11 mouse cellular contexts compared by ENCODE assay signal in the genomic region with DNA sequence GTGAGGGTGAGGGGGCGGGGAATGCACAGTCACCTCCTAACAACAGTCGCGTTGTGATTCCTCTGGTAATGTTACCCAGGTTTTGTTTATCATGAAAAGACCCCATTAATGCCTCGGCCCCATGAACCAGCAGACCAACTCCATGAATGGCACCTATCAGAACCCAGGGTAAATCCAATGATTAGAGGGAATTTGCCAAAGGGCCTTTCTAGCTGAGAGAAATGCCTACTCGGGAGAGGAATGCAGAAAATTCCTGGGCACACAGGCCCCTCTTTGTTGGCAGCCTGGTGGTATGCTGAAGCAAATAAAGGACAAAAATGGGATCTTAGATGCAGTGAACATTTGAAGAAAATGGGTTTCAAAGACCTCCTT. TPM values are rescaled to one million over a fixed set of nuclear protein-coding genes. Genes with fewer than 3 reads are reported as not detected.
DNase-seq lines count a peak whose midpoint lies in the region; ATAC-seq and TF ChIP-seq lines count a peak whose summit lies in the region.
"Had no signal": no experiment of that assay in that cellular context is flagged by ENCODE, and none has a peak within 500 bp of the region (broad histone marks: within the 10 kb centered on the region; RNA-seq: fewer than 3 reads in every experiment).

No protein-coding gene starts in this region.

- H3K27me3 ChIP-seq in heart, embryonic 12.5 days (replicated peaks) = no peaks in the 10 kb centered on the region
- no peaks in the 10 kb centered on the region for H3K27me3 ChIP-seq in Patski
- peaks cover 16% of the 10 kb centered on the region; the same call in 1 of the 2 replicates for H3K27me3 ChIP-seq in forebrain, embryonic 15.5 days
- no peaks in the 10 kb centered on the region for H3K27me3 ChIP-seq in liver, embryonic 16.5 days (ENCODE audit: control insufficient read depth, insufficient read depth, low read depth, low read length)
- H3K27me3 ChIP-seq: megakaryocyte, embryonic 14.5 days had no signal

- no peak for TF ChIP-seq CTCF in Patski (IDR thresholded peaks at IDR 0.05)

- in situ Hi-C loops in Patski (cut with MboI; ENCODE audit: low pct_unique_long_range_greater_than_20kb) = no loop called here

- WGBS in heart, embryonic 12.5 days = 35% methylated on average over 5 of the region's 5 CpGs
- 8% methylated on average over 5 of the region's 5 CpGs for WGBS in forebrain, embryonic 15.5 days
- 61% methylated on average over 5 of the region's 5 CpGs for WGBS in liver, embryonic 16.5 days (ENCODE audit: insufficient replicate concordance)

- CTCF ChIA-PET in Patski (lab: Charles Lee) = interaction anchor here (1.4 kb wide), 1 partner anchor 23 kb away, joined by 3 read pairs; no protein-coding TSS in a partner anchor

- H3K9ac ChIP-seq in heart, embryonic 12.5 days = no peak overlapping the region
- H3K9ac ChIP-seq in forebrain, embryonic 15.5 days (replicated peaks) = no peak overlapping the region
- H3K9ac ChIP-seq in liver, embryonic 16.5 days (ENCODE audit: low read depth, low read length) = no peak overlapping the region

- H3K36me3 ChIP-seq in heart, embryonic 12.5 days = peaks cover 22% of the 10 kb centered on the region
- H3K36me3 ChIP-seq in forebrain, embryonic 15.5 days = no peaks in the 10 kb centered on the region
- no peaks in the 10 kb centered on the region for H3K36me3 ChIP-seq in liver, embryonic 16.5 days (ENCODE audit: control insufficient read depth, insufficient read depth)

- ATAC-seq in heart, embryonic 12.5 days (ENCODE audit: insufficient number of reproducible peaks, low FRiP score) = no peak
- peak; percentile 40 for ATAC-seq in Patski
- peak; percentile 65 for ATAC-seq in forebrain, embryonic 15.5 days (replicated peaks)
- no peak for ATAC-seq in liver, embryonic 16.5 days (ENCODE audit: low read depth)
- ATAC-seq in activated CD4-positive, CD25-positive, alpha-beta regulatory T cell, adult 4 months = no peak

- POLR2A ChIA-PET in Patski (lab: Charles Lee) = no interaction called here

- no peaks in the 10 kb centered on the region for H3K9me3 ChIP-seq in heart, embryonic 12.5 days (replicated peaks)
- H3K9me3 ChIP-seq in forebrain, embryonic 15.5 days = no peaks in the 10 kb centered on the region
- no peaks in the 10 kb centered on the region for H3K9me3 ChIP-seq in liver, embryonic 16.5 days (replicated peaks; ENCODE audit: control insufficient read depth, low read length)
- H3K9me3 ChIP-seq: megakaryocyte, embryonic 14.5 days had no signal

- H3K27ac ChIP-seq in heart, embryonic 12.5 days (ENCODE audit: poor library complexity, severe bottlenecking) = peak overlapping the region; percentile 83
- 0 out of 2 replicates have a peak overlapping the region, but pooled peaks have one; percentile 36 for H3K27ac ChIP-seq in forebrain, embryonic 15.5 days (replicated peaks)
- peak overlapping the region; percentile 67 for H3K27ac ChIP-seq in liver, embryonic 16.5 days (ENCODE audit: low read length)

- peak overlapping the region; percentile 50 for H3K4me2 ChIP-seq in heart, embryonic 12.5 days
- H3K4me2 ChIP-seq in forebrain, embryonic 15.5 days (replicated peaks) = no peak overlapping the region
- no peak overlapping the region for H3K4me2 ChIP-seq in liver, embryonic 16.5 days (ENCODE audit: low read depth, low read length)

- no peak for DNase-seq in heart, adult 18-20 months
- no peak for DNase-seq in Patski (ENCODE audit: low read depth, low spot score)
- no peak for DNase-seq in spleen, adult 12 weeks (ENCODE audit: low spot score)
- no peak for DNase-seq in cerebellum, postnatal 4 days (ENCODE audit: low spot score in 2 of 2)
- DNase-seq: cerebellum, adult 11 months; gastrocnemius, postnatal 14 days had no signal

- peaks cover 48% of the 10 kb centered on the region for H3K4me1 ChIP-seq in heart, embryonic 12.5 days (replicated peaks)
- peaks cover 47% of the 10 kb centered on the region for H3K4me1 ChIP-seq in forebrain, embryonic 15.5 days
- no peaks in the 10 kb centered on the region for H3K4me1 ChIP-seq in liver, embryonic 16.5 days (ENCODE audit: control insufficient read depth, low read depth, low read length)

- no peak overlapping the region for H3K4me3 ChIP-seq in heart, embryonic 12.5 days
- H3K4me3 ChIP-seq in forebrain, embryonic 15.5 days = no peak overlapping the region
- H3K4me3 ChIP-seq in liver, embryonic 16.5 days (ENCODE audit: low read depth, low read length) = no peak overlapping the region
- H3K4me3 ChIP-seq: megakaryocyte, embryonic 14.5 days had no signal

RNA-seq across cellular contexts. Expression of a gene that starts 59.2 kb away (rescaled TPM):
- 21.3 and 23.3 TPM in 2 replicates for polyA plus RNA-seq in heart, embryonic 12.5 days (2016; fragmentation: Nextera tagmentation; extraction: Ambion mirVana)
- not detected for total RNA-seq in heart, adult 18-20 months (2021)
- 12.5 TPM for polyA plus RNA-seq in Patski (2021)
- polyA plus RNA-seq in forebrain, embryonic 15.5 days (2015; fragmentation: Nextera tagmentation; extraction: Ambion mirVana) = 1.4 and 1.8 TPM in 2 replicates
- 1.1 and 1.3 TPM in 2 replicates for polyA plus RNA-seq in liver, embryonic 16.5 days (2015; fragmentation: Nextera tagmentation; extraction: Ambion mirVana)
- under 1 TPM in 1 of 2 experiments, not detected in 1; 0.26 TPM for polyA plus RNA-seq in activated CD4-positive, CD25-positive, alpha-beta regulatory T cell, adult 4 months (2017; shearing (Covaris generic))

Comparison
In these comparisons a context has a peak if more than half of its experiments do, and no peak if none do; other contexts are left out.
1. ATAC-seq: peak in Patski (single experiment) and forebrain, embryonic 15.5 days (single experiment); none in heart, embryonic 12.5 days (single experiment), liver, embryonic 16.5 days (single experiment) and activated CD4-positive, CD25-positive, alpha-beta regulatory T cell, adult 4 months (single experiment).
2. Peak in every context shown above with its lines, with median percentiles within 50 percentile points of each other: H3K27ac ChIP-seq.